8 mouse cellular contexts compared by ENCODE assay signal in the genomic region with DNA sequence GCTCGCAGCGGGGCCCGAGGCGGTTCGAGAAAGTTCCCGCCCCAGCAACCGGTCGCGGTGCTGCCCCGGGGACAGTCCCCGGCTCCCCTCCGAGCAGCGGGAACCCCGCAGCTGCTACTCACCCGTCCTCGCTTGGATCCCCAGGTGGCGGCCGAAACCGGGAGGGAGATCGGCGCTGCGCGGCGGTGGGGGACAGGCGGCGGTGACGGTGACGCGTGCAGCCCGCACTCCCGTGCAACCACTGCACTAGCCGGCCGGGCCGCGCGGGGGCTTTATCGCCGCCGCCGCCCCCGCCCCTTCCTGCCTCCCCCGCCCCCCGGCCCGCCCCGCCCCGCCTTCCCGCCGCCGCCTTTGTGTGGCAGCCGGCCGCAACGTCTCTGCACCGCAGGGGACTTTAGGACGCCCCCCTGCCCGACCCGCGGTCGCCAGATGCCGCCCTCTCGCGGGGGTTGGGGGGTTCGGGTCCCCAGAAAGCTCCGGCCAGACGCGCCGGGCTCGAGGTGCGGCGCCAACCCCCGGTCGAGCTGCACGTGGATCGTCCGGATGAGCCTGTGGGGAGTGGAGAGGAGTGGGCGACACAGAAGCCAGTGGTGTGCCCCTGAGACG. TPM values are rescaled to one million over a fixed set of nuclear protein-coding genes. Genes with fewer than 3 reads are reported as not detected.
DNase-seq lines count a peak whose midpoint lies in the region; ATAC-seq and TF ChIP-seq lines count a peak whose summit lies in the region.

No protein-coding gene starts in this region.

- peak overlapping the region; percentile 77 for H3K9ac ChIP-seq in kidney, postnatal 0 days (ENCODE audit: low read depth, low read length)

- no peaks in the 10 kb centered on the region for H3K4me1 ChIP-seq in cerebellum, adult 2 months (ENCODE audit: control insufficient read depth, insufficient read depth, low read length)
- no peaks in the 10 kb centered on the region; the same call in 1 of the 2 replicates for H3K4me1 ChIP-seq in brown adipose tissue, adult 24 weeks (ENCODE audit: control insufficient read depth, insufficient read depth, insufficient read length, low read length)
- H3K4me1 ChIP-seq in heart, embryonic 10.5 days = peaks cover 43% of the 10 kb centered on the region
- H3K4me1 ChIP-seq in kidney, postnatal 0 days (replicated peaks; ENCODE audit: insufficient read depth, low read length) = peaks cover 9% of the 10 kb centered on the region; the same call in 1 of the 2 replicates
- peaks cover 9% of the 10 kb centered on the region for H3K4me1 ChIP-seq in small intestine, adult 2 months (ENCODE audit: control insufficient read depth, insufficient read depth, insufficient read length, low read length)

- no peak for DNase-seq in cerebellum, adult 2 months
- no peak for DNase-seq in cerebellum, adult 9-10 months
- DNase-seq in A20 (ENCODE audit: low read depth, low spot score) = peak; percentile 33
- DNase-seq in heart, embryonic 10.5 days (ENCODE audit: low spot score) = peak; percentile 80
- peak; percentile 44 for DNase-seq in kidney, postnatal 0 days (ENCODE audit: low spot score)

- ATAC-seq in kidney, postnatal 0 days (replicated peaks; ENCODE audit: low FRiP score, low read depth) = peak; percentile 66
- peak; percentile 53 for ATAC-seq in megakaryocyte, adult 5-6 weeks (ENCODE audit: poor library complexity, severe bottlenecking)

- H3K27ac ChIP-seq in cerebellum, adult 2 months (ENCODE audit: insufficient read depth, low read length) = no peak overlapping the region
- H3K27ac ChIP-seq in brown adipose tissue, adult 24 weeks (replicated peaks; ENCODE audit: low read depth, low read length) = no peak overlapping the region
- H3K27ac ChIP-seq in heart, embryonic 10.5 days = peak overlapping the region; percentile 94
- H3K27ac ChIP-seq in kidney, postnatal 0 days = 0 out of 2 replicates have a peak overlapping the region, but pooled peaks have one; percentile 25
- H3K27ac ChIP-seq in small intestine, adult 2 months (ENCODE audit: insufficient read depth, low read depth, low read length) = no peak overlapping the region

- peak overlapping the region; percentile 98 for H3K4me2 ChIP-seq in kidney, postnatal 0 days (ENCODE audit: low read length)

- peak overlapping the region; percentile 48 for H3K4me3 ChIP-seq in cerebellum, adult 2 months (replicated peaks; ENCODE audit: insufficient read depth, low read depth, low read length)
- peak overlapping the region; percentile 81 for H3K4me3 ChIP-seq in brown adipose tissue, adult 24 weeks (ENCODE audit: insufficient read depth, low read depth, low read length)
- peak overlapping the region; percentile 88 for H3K4me3 ChIP-seq in heart, embryonic 10.5 days
- H3K4me3 ChIP-seq in kidney, postnatal 0 days (replicated peaks; ENCODE audit: low read depth, low read length) = peak overlapping the region; percentile 77
- peak overlapping the region; percentile 72 for H3K4me3 ChIP-seq in small intestine, adult 2 months (ENCODE audit: low read depth, low read length)

- WGBS in cerebellum, adult 2 months = under 1% methylated on average over 61 of the region's 76 CpGs
- under 1% methylated on average over 64 of the region's 76 CpGs for WGBS in heart, embryonic 10.5 days
- WGBS in kidney, postnatal 0 days = under 1% methylated on average over 52 of the region's 76 CpGs
- 2% methylated on average over 74 of the region's 76 CpGs for WGBS in small intestine, adult 2 months

- TF ChIP-seq POLR2A in cerebellum, adult 2 months (IDR thresholded peaks at IDR 0.05; ENCODE audit: borderline replicate concordance, insufficient read depth, low read length) = no peak
- no peak for TF ChIP-seq POLR2A in small intestine, adult 2 months (IDR thresholded peaks at IDR 0.05; ENCODE audit: low read depth, low read length)

- H3K36me3 ChIP-seq in heart, embryonic 10.5 days = no peaks in the 10 kb centered on the region
- H3K36me3 ChIP-seq in kidney, postnatal 0 days (ENCODE audit: insufficient read depth, low read length) = no peaks in the 10 kb centered on the region
- no peaks in the 10 kb centered on the region for H3K36me3 ChIP-seq in small intestine, adult 2 months (ENCODE audit: control insufficient read depth, insufficient read depth, low read length)

- no peaks in the 10 kb centered on the region for H3K9me3 ChIP-seq in heart, embryonic 10.5 days
- no peaks in the 10 kb centered on the region for H3K9me3 ChIP-seq in kidney, postnatal 0 days (replicated peaks; ENCODE audit: low read length)

- H3K27me3 ChIP-seq in cerebellum, adult 2 months (ENCODE audit: control insufficient read depth, insufficient read depth, low read length) = no peaks in the 10 kb centered on the region; the same call in 1 of the 2 replicates
- H3K27me3 ChIP-seq in heart, embryonic 10.5 days (ENCODE audit: insufficient read depth, poor library complexity, severe bottlenecking) = no peaks in the 10 kb centered on the region
- no peaks in the 10 kb centered on the region for H3K27me3 ChIP-seq in kidney, postnatal 0 days (ENCODE audit: insufficient read depth, low read length)
- peaks cover 15% of the 10 kb centered on the region for H3K27me3 ChIP-seq in small intestine, adult 2 months (ENCODE audit: control insufficient read depth, insufficient read depth, low read length)

- no peak for TF ChIP-seq CTCF in cerebellum, adult 2 months (IDR thresholded peaks at IDR 0.05; ENCODE audit: borderline replicate concordance, insufficient read depth, low read depth, low read length)
- TF ChIP-seq CTCF in kidney, postnatal 0 days (IDR thresholded peaks at IDR 0.05; ENCODE audit: low read depth) = no peak
- no peak for TF ChIP-seq CTCF in small intestine, adult 2 months (IDR thresholded peaks at IDR 0.05; ENCODE audit: extremely low read depth, insufficient read length, insufficient replicate concordance, low read depth, low read length)

RNA-seq across cellular contexts. Expression of gene Serpine2, which starts 2.5 kb away (rescaled TPM):
- 120 and 141 TPM in 2 replicates for polyA plus RNA-seq in cerebellum, adult 2 months (2012; rRNA removed)
- 31.0 and 47.7 TPM in 2 replicates for polyA plus RNA-seq in brown adipose tissue, adult 24 weeks (2012; ENCODE audit: insufficient read depth, insufficient read length, missing spikeins)
- 112 and 136 TPM in 2 replicates for polyA plus RNA-seq in heart, embryonic 10.5 days (2016; fragmentation: Nextera tagmentation; extraction: Ambion mirVana)
- polyA plus RNA-seq in kidney, postnatal 0 days (2015; fragmentation: Nextera tagmentation; extraction: Ambion mirVana) = 203 and 222 TPM in 2 replicates
- 3.3 and 8.2 TPM in 2 replicates for total RNA-seq in megakaryocyte, adult 5-6 weeks (2015)
- 3.1 and 6.4 TPM in 2 replicates for total RNA-seq in megakaryocyte, adult 5-6 weeks (2017)
- 2.2 and 4.4 TPM in 2 replicates for polyA plus RNA-seq in small intestine, adult 2 months (2012; rRNA removed)

Comparison
In these comparisons a context has a peak if more than half of its experiments do, and no peak if none do; other contexts are left out.
1. DNase-seq: peak in A20 (single experiment), heart, embryonic 10.5 days (single experiment) and kidney, postnatal 0 days (single experiment); none in cerebellum, adult 2 months (0 of 2) and cerebellum, adult 9-10 months (single experiment).
2. H3K27ac ChIP-seq: peak in heart, embryonic 10.5 days (single experiment) and kidney, postnatal 0 days (single experiment); none in cerebellum, adult 2 months (single experiment), brown adipose tissue, adult 24 weeks (single experiment) and small intestine, adult 2 months (single experiment).
3. Peak in every context shown above with its lines, with median percentiles within 50 percentile points of each other: H3K4me3 ChIP-seq.